In genomic region chr4:122878333-122879070, GRCm38 (mm10) we compare ENCODE assay signal across 12 mouse cellular contexts. TPM values are rescaled to one million over a fixed set of nuclear protein-coding genes. Genes with fewer than 3 reads are reported as not detected.
DNase-seq lines count a peak whose midpoint lies in the region.
"Had no signal": no experiment of that assay in that cellular context is flagged by ENCODE, and none has a peak within 500 bp of the region (broad histone marks: within the 10 kb centered on the region; RNA-seq: fewer than 3 reads in every experiment).

No protein-coding gene starts in this region.

- peaks cover 6% of the 10 kb centered on the region for H3K4me1 ChIP-seq in heart, embryonic 10.5 days

- H3K36me3 ChIP-seq in heart, embryonic 10.5 days, result no peaks in the 10 kb centered on the region
- H3K36me3 ChIP-seq: embryonic facial prominence, embryonic 12.5 days; limb, embryonic 13.5 days had no signal

- DNase-seq in heart, embryonic 10.5 days (ENCODE audit: low spot score), result no peak
- no peak for DNase-seq in heart, postnatal 14 days
- peak; percentile 25 for DNase-seq in 3T3-L1 (ENCODE audit: low read depth, low spot score)
- DNase-seq in ZHBTc4 (ENCODE audit: low read depth, low spot score), result peak; percentile 39
- peak; percentile 35 for DNase-seq in lung, postnatal 25 days (ENCODE audit: low spot score)
- no peak for DNase-seq in adrenal gland, adult 18-20 months (ENCODE audit: low spot score in 2 of 2)
- no peak for DNase-seq in layer of hippocampus, postnatal 10 days (ENCODE audit: low spot score in 2 of 2)
- DNase-seq in left cerebral cortex, postnatal 14 days (ENCODE audit: low spot score in 2 of 2), result no peak
- DNase-seq: gastrocnemius, postnatal 10 days; kidney, adult 8-10 months had no signal

- H3K27ac ChIP-seq in heart, embryonic 10.5 days, result 0 out of 2 replicates have a peak overlapping the region, but pooled peaks have one; percentile 52
- H3K27ac ChIP-seq: embryonic facial prominence, embryonic 12.5 days; limb, embryonic 13.5 days had no signal

- no peaks in the 10 kb centered on the region for H3K27me3 ChIP-seq in heart, embryonic 10.5 days (ENCODE audit: insufficient read depth, poor library complexity, severe bottlenecking)
- H3K27me3 ChIP-seq: embryonic facial prominence, embryonic 12.5 days; limb, embryonic 13.5 days had no signal

- no peaks in the 10 kb centered on the region for H3K9me3 ChIP-seq in heart, embryonic 10.5 days
- H3K9me3 ChIP-seq: embryonic facial prominence, embryonic 12.5 days; limb, embryonic 13.5 days had no signal

- H3K4me3 ChIP-seq in heart, embryonic 10.5 days, result no peak overlapping the region
- H3K4me3 ChIP-seq: embryonic facial prominence, embryonic 12.5 days; limb, embryonic 13.5 days had no signal

- 96% methylated on average over 2 of the region's 2 CpGs for WGBS in heart, embryonic 10.5 days

- intact Hi-C loops in heart, postnatal 14 days (cut with DNase I), result no loop called here
- intact Hi-C loops in left cerebral cortex, postnatal 14 days (cut with DNase I), result no loop called here

RNA-seq across cellular contexts. Expression of gene Cap1, which starts 7.4 kb away (rescaled TPM):
- 21.7 and 56.6 TPM in 2 replicates for polyA plus RNA-seq in heart, embryonic 10.5 days (2016; fragmentation: Nextera tagmentation; extraction: Ambion mirVana)
- total RNA-seq in heart, postnatal 14 days (2021), result 10 to 100 TPM; 62.2 to 66.9 TPM
- total RNA-seq in adrenal gland, adult 18-20 months (2021), result 100 to 1,000 TPM; 142 to 155 TPM
- 100 to 1,000 TPM; 192 to 203 TPM for total RNA-seq in layer of hippocampus, postnatal 10 days (2021)
- total RNA-seq in left cerebral cortex, postnatal 14 days (2021), result 100 to 1,000 TPM; 233 to 251 TPM

RNA-seq across cellular contexts. Expression of gene Ppt1, which starts 42.5 kb away (rescaled TPM):
- 55.0 and 64.3 TPM in 2 replicates for polyA plus RNA-seq in heart, embryonic 10.5 days (2016; fragmentation: Nextera tagmentation; extraction: Ambion mirVana)
- total RNA-seq in heart, postnatal 14 days (2021), result 10 to 100 TPM; 35.4 to 40.0 TPM
- 10 to 100 TPM; 71.4 to 79.5 TPM for total RNA-seq in adrenal gland, adult 18-20 months (2021)
- total RNA-seq in layer of hippocampus, postnatal 10 days (2021), result 10 to 100 TPM; 65.8 to 73.0 TPM
- total RNA-seq in left cerebral cortex, postnatal 14 days (2021), result 10 to 100 TPM; 89.3 to 90.5 TPM

Comparison
In these comparisons a context has a peak if more than half of its experiments do, and no peak if none do; other contexts are left out.
1. DNase-seq: peak in 3T3-L1 (single experiment), ZHBTc4 (single experiment) and lung, postnatal 25 days (single experiment); none in heart, embryonic 10.5 days (single experiment), heart, postnatal 14 days (0 of 2), adrenal gland, adult 18-20 months (0 of 2), layer of hippocampus, postnatal 10 days (0 of 2) and left cerebral cortex, postnatal 14 days (0 of 2).